Mouse (Mus musculus) mouse embryonic stem cell (cell line): ENCODE data around the gene Ranbp17.

Source experiments
- in situ Hi-C, 2 experiments: fragments of 300-500 bp; cut with MboI; formaldehyde crosslinking; loops; 1 replicate in 1 of 2; 3 replicates in 1 of 2; pipeline ENCODE4 v1.14.3; 2019 to 2020; ENCODE audit warnings: low sequenced_read_pairs in 2 of 2, low pct_unique_long_range_greater_than_20kb in 1 of 2, mixed read lengths in 1 of 2; ENCODE audit not compliant: unreplicated experiment in 1 of 2

Ranbp17 gene

DNA sequence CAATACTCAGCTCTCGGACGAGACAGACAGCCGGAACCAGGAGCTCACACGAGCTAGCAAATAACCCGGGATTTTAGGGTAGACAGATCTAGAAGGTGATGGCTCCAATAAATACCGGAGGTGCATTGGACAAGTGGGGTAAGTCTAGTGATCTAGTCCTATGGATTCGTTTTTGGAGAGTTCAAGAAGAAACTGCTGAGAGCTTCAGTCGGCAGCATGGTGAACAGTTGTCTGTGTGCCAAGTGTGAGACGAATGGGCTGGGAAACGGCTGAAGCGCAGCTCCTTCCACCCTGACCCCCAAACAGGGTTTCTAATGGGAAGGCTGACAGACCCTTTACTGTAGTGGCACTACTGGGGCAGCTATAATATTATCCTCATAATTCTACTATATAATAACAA is 214.2 kb downstream of the Ranbp17 start:
- in situ Hi-C loops = no loop called here

DNA sequence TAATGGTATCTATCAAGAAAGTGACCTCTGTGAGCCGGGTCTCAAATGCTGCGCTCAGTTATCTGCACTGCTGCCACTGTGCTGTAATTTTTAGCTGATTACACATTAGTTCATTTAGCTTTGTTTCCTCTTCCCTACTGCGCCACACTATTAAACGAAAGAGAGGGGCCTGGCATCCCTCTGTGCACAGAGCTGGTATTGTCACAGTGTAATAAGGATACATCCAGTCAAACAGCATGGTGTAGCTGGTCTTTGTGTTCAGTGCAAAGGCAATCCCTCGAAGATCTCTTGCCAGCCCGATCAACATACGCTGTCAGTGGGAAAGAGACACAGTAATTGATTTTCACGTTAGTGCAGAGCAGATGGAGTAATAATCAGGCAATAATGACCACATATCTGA is 216.4 kb downstream of the Ranbp17 start:
- in situ Hi-C loops = no loop called here

DNA sequence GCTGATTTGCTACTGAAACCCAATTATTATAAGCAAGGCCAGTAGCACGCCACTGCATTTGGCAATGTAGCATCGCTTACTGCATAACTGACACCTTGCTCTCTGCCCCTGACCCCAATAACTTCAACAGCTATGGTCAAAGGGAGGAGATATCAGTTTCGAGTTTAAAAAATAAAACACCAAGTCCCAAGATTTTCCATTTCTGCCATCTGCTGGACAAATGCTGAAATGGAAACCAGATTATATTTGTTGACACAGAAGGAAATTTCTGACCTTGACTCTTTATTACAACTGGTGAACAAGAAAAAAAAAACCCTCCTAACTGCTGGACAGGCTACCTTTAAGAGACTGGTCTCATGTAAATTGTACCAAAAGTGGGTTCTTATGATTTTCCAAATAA is 218.1 kb downstream of the Ranbp17 start:
- in situ Hi-C loops = no loop called here

DNA sequence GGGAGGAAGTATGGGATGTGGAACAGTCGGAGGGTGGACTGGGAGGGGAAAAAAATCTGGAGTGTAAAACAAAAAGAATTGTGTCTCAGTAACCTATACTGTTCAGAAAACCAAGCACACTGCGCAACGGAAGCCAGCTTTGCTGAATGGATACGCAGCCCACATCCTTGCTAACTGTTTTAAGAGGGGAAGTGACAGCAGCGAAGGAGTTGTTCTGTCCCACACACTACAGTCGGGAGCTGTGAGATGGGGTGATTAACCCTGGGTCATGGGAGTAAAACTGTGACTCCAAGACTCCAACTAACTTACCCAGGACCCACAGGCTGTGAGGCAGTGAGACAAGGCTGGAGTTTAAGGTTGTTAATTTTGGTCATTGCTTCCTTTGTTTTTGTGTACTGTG is 219.5 kb downstream of the Ranbp17 start:
- in situ Hi-C loops = no loop called here

DNA sequence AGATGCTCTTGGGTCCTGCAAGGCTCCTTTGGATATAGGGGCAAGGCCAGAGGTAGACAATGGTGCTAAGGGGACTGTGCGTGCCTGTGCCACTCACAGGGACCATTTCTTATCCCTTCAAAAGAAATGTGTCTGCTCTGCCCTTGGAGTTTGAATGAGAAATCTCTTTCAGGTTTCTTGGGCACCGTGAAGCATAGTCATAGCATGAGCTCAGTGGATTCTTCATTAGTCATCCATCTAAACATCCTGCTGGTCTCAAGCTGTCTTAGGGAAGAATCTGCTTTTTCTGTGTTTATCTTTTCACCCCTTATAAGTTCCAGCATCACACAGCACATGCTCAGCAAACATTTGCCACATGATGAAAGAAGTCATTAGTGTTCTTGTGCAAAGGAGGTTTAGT is 235.0 kb downstream of the Ranbp17 start:
- in situ Hi-C loops = no loop called here

DNA sequence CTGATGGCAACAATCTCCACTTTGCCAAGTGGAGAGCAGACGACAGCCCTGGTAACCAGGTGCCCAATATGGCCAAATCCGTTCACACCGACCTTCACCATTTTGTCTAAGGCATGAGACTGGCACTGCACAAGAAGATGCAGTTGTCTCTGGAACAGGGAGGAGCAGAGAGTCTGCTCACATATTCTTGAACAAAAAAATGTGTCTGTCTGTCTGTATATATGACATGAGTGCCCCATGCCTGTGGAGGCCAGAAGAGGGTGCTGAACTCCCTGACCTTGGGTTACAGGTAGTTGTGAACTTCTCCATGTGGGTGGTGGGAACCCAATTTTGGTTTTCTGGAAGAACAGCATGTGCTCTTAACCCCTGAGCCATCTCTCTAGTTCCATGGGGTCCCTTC is 236.9 kb downstream of the Ranbp17 start, which contains the start of gene Gm12117:
Gm12117 (minus strand) TSS at position 101 of the 400 bp plus-strand sequence.
- in situ Hi-C loops = no loop called here

DNA sequence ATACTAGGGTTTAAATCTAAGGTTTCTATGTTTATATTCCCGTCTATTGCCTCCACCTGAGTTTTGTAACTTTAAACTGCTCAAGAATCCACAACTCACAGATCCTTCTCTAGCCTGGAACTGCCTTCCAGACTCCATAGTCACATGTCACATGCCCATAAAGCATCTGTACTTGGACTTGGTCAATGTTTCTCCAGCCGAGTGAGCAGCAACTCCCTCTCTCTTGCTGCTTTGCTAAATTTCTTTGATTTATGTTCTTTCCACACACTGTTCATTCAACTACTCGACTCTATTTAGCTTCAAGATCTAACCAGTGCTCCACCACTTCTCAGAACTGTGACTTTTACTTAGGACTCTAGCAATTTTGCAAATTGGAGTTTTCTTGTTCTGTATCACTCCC is 238.7 kb downstream of the Ranbp17 start:
- in situ Hi-C loops = no loop called here

DNA sequence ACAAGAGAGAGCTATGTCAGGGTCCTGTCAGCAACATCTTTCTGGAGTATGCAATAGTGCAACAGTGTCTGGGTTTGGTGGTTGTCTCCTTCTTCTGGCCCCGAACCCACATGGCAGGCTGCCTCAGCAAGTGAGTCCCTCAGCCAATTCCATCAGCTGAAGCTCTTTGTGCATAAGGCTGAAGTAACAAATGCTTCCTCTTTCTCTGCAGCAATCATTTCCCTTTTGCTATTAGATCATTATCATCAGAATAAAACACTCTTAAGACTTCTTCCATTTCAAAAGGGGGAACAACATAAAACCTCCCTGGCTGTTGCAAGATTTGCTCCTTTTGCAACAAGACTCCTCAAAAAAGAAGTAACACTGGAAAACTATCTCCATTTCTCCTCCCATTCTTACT is 239.3 kb downstream of the Ranbp17 start:
- in situ Hi-C loops = no loop called here

DNA sequence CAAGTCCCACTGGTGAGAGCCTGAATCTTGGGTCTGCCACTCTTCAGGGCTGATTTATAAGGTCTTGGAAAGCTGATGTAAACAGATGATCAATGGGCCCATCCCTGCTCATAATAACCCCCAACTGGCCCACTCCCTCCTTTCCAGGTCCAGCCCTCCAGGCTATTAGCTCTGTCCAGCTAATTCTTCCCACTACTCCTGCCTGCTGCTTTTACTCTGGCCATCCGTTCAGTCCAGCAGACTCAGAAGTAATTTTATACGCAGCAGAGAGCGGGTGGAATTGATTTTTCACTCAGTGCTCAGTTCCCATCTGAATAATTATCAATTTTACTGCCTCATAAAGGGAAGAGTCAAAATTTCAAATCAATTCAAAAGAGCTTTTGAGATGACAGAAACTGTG is 273.3 kb downstream of the Ranbp17 start:
- in situ Hi-C loops = no loop called here

DNA sequence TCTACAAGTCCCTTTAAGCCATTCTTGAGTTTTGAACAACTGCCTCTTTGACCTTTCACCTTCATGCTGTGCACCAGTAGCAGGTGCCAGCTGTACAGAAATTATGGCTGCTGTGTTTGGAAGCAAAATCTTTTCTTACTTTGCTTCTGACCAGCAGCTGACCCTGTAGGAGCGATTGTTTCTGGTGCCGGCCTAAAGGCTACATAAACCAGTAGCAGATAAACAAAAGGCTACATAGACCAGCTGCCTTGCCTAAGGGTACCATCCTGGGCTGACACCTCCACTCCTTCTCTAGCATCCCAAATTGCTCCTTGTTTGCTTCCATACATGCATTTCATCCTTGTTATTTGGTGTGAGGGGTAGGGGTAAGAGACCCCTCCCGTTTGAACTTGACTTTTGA is 279.4 kb downstream of the Ranbp17 start:
- in situ Hi-C loops = no loop called here

DNA sequence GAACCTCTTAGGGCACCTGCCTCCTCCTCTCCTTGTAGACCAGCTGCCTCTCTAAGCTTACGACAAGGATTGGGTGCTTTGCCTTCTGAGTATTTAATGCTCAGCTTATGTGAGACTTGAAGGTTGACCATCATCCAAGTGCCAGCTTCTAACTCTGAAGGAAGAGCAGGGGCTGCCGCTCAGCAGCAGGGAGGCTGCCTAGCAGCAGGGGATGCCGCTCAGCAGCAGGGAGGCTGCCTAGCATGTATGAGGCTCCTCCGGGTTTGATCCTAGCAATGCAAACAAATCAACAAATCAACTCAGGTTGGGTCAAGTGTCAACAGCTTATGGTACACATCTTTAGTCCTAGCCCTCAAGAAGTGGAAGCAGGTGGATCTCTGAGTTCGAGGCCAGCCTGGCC is 281.5 kb downstream of the Ranbp17 start:
- in situ Hi-C loops = no loop called here

DNA sequence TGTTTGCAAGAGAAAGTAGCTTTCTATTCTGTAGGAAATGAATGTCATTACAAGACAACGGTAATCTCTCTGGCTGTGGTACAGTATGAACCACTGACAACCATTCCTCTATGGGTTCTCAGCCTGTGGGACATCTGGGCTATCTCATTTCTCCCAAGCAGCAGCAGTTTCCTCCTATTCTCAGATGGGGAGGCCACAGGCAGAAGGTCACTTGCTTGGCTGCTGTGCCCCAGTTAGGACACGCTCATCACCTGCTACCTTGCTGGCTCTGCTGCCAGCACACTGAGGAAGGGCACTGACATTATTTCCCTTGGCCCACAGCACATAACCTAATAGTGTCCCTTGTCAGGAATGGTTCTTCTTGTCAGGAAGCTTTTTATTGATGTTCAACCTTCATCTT is 285.4 kb downstream of the Ranbp17 start:
- in situ Hi-C loops = no loop called here

DNA sequence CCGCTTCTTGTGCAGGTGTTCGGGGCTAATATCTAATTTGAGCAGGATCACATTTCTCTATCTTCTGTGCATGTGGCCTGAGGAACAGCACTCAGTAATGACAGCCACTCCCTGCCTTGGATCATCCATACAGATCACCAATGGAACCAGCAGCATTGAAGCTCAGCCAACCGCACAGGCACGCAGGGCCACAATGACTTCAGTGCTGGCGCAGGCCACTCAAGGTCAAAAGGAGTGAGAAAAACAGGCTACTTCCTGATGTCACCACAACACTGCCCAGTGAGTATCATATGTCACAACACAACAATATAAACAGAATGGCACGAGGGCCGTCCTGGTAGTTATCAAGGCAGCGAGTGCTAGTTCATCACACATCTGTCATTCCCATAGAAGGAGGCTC is 287.0 kb downstream of the Ranbp17 start:
- in situ Hi-C loops = no loop called here

DNA sequence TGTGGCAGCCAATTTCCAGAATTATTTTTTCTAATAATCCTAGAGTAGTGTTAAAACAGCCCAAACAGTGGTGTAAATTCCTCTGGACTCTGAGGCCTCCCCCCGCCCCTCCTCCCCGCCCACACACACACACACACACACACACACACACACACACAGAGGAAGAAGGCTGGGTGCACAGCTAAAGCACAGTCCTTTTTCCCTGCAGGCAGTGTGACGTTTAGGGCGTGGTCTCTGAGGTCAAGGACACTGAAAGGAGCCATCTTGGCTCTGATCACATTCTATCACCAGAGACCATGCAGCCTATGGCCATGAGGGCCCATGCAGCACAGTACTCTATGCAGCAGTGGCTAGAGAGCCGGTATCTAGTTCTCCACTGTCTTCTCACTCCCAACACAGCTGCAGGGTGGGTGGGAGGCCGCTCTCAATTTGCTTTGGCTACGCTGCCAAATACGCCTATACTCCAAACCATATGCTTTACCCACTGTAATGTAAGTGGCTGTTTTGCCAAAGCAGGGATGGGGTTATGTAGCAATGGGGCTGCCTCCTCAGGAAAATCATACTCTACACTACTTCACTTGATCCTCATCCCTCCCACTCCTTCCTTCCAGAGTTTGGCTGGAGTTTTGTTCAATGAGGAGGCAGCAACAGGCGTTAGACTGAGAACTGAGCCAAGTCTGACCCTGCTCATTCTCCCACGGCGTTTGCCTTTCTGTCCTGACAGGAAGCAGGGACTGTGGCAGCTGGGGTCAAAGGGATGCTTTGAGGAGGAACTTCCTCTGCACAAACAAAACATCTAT is 291.8 kb downstream of the Ranbp17 start:
- in situ Hi-C loops = no loop called here

DNA sequence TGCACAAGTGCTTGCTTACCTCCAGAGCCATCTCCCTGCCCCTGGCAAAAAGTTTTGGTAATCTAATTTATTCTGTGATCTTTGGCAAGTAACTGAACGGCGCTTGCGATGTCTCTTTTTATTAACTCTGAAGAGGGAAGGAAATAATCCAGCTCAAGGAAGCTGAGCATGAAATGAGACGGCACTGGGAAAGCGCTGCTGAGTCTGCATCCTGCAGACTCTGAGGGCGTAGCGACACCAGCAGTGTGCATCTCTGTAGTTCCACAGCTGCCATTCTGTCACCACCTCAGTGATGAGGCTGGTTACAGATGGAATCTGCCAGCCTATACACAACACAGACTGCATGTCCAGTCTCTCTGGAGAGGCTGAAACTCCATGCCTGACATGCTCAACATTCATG is 292.8 kb downstream of the Ranbp17 start:
- in situ Hi-C loops = no loop called here

DNA sequence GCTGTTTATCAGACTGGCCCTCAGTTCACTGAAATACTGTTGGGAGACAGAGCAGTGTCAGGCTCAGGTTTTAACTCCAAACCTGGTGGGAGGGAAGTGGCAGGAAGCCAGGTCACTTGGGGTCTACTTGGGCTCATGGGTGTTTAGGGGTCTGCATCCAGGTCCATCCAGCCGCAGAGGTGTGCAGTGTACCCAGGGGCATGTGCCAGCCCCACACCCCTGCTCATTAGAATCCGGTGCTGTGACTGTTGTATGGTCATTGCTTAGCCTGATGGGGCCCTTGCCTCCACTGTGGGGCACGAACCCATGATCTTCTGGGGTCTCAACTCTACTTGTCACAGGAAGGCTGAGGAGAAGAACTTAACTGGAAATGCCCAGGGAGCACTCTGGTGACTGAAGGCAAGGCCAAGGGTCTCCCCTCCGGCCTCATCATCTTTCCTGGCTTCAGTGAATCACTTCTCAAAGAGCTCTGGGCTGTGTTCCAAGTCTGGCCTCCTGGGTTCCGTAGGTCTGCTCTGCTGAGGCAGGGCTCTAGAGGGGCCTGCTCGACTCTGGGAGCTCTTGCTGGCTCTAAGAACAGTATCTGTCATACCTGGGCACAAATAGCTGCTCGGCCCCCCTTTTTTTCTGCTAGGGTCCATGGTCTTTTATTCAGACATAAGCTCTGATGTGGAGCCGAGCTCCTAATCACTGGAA is 296.0 kb downstream of the Ranbp17 start:
- in situ Hi-C loops = no loop called here

DNA sequence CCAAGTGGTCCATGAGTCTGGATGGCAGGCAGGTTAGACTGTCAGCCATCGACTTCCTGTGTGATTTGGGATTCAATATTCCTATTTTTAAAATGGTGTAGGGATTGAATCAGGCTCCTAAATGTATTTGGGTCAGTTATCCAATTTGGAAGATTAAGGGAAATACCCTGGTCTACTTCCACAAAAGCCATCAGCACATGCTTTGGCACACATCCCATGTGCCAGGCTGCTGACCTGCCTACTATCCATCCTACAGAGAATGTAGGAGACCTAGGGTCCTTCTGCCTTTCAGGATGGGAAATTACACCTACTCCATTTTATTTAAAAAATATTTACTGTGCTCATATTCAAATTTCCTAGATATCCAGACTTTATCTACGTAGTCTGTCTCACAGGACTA is 306.1 kb downstream of the Ranbp17 start:
- in situ Hi-C loops = no loop called here

DNA sequence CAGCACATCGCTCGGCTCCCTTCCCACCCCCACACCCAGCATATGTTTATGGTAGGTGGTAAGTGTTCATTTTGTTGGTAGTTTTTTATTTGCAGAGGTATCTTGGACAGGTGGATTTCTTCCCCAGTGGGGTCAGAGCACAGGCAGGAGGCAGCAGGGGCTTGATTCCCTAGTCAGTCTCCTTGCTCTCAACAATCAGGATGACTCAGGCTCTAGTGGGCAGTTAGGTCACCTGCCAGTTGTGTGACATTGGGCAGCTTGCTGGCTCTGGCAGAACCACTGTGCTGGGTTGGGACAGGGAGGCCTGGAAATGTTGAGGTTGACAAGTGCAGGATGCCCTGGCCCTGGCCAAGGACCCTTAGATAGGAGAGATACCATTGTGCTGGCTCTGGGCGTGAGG is 308.6 kb downstream of the Ranbp17 start:
- in situ Hi-C loops = no loop called here

DNA sequence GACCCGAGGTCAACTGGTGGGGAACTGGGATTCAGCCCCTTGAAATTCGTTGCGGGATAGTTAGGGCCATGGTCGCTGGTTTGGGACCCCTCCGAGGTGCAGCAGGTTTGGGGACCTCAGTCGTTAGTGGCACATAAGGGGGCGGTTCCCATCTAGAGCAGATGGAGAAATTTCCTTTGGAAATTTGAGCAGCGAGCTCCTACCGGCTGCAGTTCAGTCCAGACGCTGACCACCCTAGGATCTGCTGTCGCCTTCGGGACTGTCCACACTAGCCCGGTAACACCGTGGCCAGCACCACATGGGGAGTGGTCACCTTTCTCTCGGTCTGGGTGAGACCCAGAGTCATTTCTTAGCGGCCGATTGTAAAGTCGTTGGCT is 309.2 kb downstream of the Ranbp17 start:
- in situ Hi-C loops = no loop called here
